Mouse (Mus musculus): ENCODE measurements around the gene Prkci. TPM values are rescaled to one million over a fixed set of nuclear protein-coding genes. Genes with fewer than 3 reads are reported as not detected.

The Prkci gene
- total and polyA plus RNA-seq, 2 experiments, result 4.4 to 11.6 TPM

DNA sequence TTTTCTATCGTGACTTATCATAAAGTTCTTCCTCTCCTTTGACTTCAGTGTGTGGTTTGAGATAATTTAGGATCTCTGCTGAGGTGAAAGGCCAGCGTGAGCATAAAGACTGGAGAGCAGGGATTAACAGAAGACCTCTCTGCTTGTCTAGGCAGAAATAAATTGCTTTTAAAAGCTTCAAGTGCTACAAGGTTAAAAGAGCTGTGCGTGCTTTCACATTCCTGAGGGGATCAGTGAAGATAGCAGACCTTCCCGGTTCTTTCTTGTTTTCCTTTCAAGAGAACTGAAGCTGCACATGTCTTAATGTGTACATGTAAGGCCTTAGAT, 1.1 kb downstream of the Prkci start:
- Histone ChIP-seq H3K79me2 (ENCODE audit: control insufficient read depth, insufficient read depth, low read length) (peaks cover 17% of the 10 kb centered on the region; the same call in 1 of the 2 replicates), H3K9ac (ENCODE audit: low read depth, low read length) (no peak overlapping the region), H3K4me3 (ENCODE audit: insufficient read depth, low read depth, low read length) (peak overlapping the region; percentile 85; the same call in 1 of the 2 replicates), H3K27ac (replicated peaks; ENCODE audit: insufficient read depth, low read depth, low read length) (no peak overlapping the region), H3K4me1 (ENCODE audit: control insufficient read depth, insufficient read depth, low read length) (peaks cover 12% of the 10 kb centered on the region), H3K36me3 (ENCODE audit: control insufficient read depth, insufficient read depth, low read length) (no peaks in the 10 kb centered on the region), H3K27me3 (ENCODE audit: control insufficient read depth, insufficient read depth, low read length) (no peaks in the 10 kb centered on the region)
- no peak for DNase-seq (ENCODE audit: extremely low read depth, low read depth, low spot score)
- WGBS, result 6% methylated on average over 4 of the region's 4 CpGs
- TF ChIP-seq POLR2A (IDR thresholded peaks at IDR 0.05; ENCODE audit: extremely low read depth, insufficient read depth, low read length) (no peak), CTCF (IDR thresholded peaks at IDR 0.05; ENCODE audit: low read depth, low read length) (no peak)

DNA sequence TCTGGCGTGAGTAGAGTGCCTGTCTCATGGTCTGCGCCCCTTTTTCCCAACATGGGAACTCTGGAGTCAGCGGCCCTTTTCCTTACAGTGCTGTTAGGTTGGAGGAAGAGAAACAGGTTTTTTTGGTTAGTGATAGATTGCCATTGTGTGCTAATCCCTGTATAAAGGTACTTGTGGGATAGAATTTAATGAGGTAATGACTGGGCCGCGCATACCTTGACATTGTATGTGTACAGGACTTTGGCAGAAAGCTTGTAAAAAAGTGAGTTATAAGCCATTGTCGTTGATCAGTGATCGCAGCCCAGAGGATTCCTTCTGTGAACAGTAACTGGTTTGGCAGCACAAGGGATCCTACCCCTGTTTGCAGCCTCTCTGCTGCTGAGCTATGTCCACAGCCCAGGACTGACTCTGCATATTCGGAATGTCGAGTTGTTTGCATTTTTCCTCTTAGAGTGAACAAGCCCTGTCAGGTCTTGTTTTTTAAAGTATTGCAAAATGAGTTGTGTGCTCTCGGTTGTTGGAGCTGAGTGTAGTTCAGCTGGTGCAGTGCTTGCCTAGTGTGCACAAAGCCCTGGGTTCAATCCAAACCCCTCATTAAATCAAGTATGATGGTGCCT, 4.0 kb downstream of the Prkci start:
- no peaks in the 10 kb centered on the region for H3K36me3 ChIP-seq (ENCODE audit: control insufficient read depth, insufficient read depth, low read length)
- H3K27ac ChIP-seq (replicated peaks; ENCODE audit: insufficient read depth, low read depth, low read length), result peak overlapping the region; percentile 15
- no peaks in the 10 kb centered on the region for H3K27me3 ChIP-seq (ENCODE audit: control insufficient read depth, insufficient read depth, low read length)
- H3K4me1 ChIP-seq (ENCODE audit: control insufficient read depth, insufficient read depth, low read length), result peaks cover 12% of the 10 kb centered on the region
- peaks cover 33% of the 10 kb centered on the region for H3K79me2 ChIP-seq (ENCODE audit: control insufficient read depth, insufficient read depth, low read length)
- H3K9ac ChIP-seq (ENCODE audit: low read depth, low read length), result no peak overlapping the region
- H3K4me3 ChIP-seq (ENCODE audit: insufficient read depth, low read depth, low read length), result no peak overlapping the region
- TF ChIP-seq POLR2A (IDR thresholded peaks at IDR 0.05; ENCODE audit: extremely low read depth, insufficient read depth, low read length) (no peak), CTCF (IDR thresholded peaks at IDR 0.05; ENCODE audit: low read depth, low read length) (no peak)
- 38% methylated on average over 10 of the region's 10 CpGs for WGBS
- DNase-seq (ENCODE audit: extremely low read depth, low read depth, low spot score), result peak; percentile 77

DNA sequence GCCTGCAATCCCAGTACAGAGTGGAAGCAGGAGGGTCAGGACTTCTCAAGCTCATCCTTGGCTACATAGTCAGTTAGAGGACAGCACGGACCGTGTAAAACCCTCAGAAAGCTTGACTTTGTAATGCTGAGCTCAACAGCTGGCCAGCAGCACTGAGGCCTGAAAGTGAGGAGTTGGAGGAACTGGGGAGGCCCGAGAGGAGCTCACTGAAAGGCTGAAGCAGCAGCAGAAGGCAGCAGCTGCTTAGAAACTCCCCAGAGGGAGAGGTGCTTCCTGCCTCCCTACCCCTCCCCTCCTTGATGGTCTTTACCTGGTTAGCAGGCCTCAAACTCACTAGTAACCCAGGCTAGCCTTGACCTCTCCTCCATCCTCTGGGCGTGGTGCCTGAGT, 4.5 kb downstream of the Prkci start:
- Histone ChIP-seq H3K27ac (replicated peaks; ENCODE audit: insufficient read depth, low read depth, low read length) (0 out of 2 replicates have a peak overlapping the region, but pooled peaks have one; percentile 3), H3K4me1 (ENCODE audit: control insufficient read depth, insufficient read depth, low read length) (peaks cover 12% of the 10 kb centered on the region), H3K27me3 (ENCODE audit: control insufficient read depth, insufficient read depth, low read length) (no peaks in the 10 kb centered on the region), H3K79me2 (ENCODE audit: control insufficient read depth, insufficient read depth, low read length) (peaks cover 33% of the 10 kb centered on the region), H3K9ac (ENCODE audit: low read depth, low read length) (no peak overlapping the region), H3K36me3 (ENCODE audit: control insufficient read depth, insufficient read depth, low read length) (no peaks in the 10 kb centered on the region), H3K4me3 (ENCODE audit: insufficient read depth, low read depth, low read length) (no peak overlapping the region)
- WGBS, result 26% methylated on average over 4 of the region's 4 CpGs
- TF ChIP-seq CTCF (IDR thresholded peaks at IDR 0.05; ENCODE audit: low read depth, low read length) (no peak), POLR2A (IDR thresholded peaks at IDR 0.05; ENCODE audit: extremely low read depth, insufficient read depth, low read length) (no peak)
- DNase-seq (ENCODE audit: extremely low read depth, low read depth, low spot score), result no peak

DNA sequence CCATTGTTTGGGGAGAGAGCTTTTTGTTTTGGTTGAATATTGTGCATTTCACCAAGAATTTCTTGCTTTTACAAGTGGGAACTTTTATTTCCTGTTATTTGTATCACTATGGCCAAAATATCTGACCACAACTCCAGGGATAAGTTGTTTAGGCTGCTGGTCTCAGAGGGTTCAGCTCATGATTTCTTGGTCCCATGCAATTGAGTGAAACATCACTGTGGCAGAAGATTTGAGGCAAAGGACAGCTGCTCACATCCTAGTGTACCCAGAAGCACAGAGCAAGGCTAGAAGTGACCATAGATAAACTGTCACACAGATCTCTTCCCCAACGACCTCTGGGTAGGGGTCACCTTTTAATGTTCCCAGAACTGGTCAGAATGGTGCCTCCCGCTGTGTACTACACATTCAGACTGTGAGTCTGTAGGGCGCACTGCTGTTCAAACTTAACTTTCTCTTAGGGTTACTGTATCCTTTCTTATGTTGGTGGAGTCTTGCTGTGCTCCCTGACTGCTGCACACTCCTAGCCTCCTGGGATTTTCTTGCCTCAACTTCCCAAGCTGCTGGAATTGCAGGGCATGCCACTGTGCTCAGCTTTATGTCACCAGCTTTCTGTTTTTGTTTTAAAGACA, 5.6 kb downstream of the Prkci start:
- 68% methylated on average over 3 of the region's 3 CpGs for WGBS

DNA sequence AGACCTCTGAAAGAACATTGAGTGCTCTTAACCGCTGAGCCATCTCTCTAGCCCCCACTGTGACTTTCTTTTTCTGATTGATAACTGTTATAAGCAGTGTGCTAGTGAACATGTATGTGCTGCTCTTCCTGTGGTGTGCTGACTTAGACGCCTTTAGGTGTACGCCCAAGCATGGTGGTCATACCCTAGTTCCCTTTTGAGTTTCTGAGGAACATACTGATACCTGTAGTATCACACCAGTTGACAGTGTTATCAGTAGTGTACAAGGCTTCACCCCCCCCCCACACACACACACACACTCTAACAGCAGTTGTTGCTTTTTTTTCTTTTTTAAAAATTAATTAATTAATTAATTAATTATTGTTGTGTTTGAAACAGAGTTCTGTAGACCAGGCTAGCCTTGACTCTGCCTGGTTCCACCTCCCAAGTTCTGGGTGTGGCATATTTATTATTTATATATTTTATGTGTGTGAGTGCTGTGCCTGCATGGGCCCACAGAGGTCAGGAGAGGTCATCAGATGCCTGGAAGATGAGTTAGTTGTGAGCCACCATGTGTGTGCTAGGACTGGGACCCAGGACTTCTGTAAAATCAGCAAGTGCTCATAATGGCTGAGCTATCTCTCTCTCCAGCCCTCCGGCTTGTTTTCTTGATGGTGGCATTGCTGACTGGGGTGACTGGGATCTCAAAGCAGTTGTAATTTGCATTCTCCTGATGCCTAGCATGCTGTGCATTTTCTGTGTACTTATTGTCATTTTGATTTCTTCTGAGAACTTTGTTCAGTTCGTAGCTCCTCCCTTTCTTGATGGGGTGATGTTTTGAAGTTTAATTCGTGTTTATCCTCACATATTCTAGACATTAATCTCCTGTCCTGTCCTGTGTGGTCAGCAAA, 9.0 kb downstream of the Prkci start:
- Histone ChIP-seq H3K36me3 (ENCODE audit: control insufficient read depth, insufficient read depth, low read length) (no peaks in the 10 kb centered on the region), H3K4me1 (ENCODE audit: control insufficient read depth, insufficient read depth, low read length) (peaks cover 10% of the 10 kb centered on the region), H3K27me3 (ENCODE audit: control insufficient read depth, insufficient read depth, low read length) (no peaks in the 10 kb centered on the region), H3K79me2 (ENCODE audit: control insufficient read depth, insufficient read depth, low read length) (peaks cover 38% of the 10 kb centered on the region), H3K27ac (replicated peaks; ENCODE audit: insufficient read depth, low read depth, low read length) (no peak overlapping the region), H3K9ac (ENCODE audit: low read depth, low read length) (no peak overlapping the region), H3K4me3 (ENCODE audit: insufficient read depth, low read depth, low read length) (no peak overlapping the region)
- 85% methylated on average over 6 of the region's 6 CpGs for WGBS
- no peak for DNase-seq (ENCODE audit: extremely low read depth, low read depth, low spot score)
- TF ChIP-seq POLR2A (IDR thresholded peaks at IDR 0.05; ENCODE audit: extremely low read depth, insufficient read depth, low read length), result no peak
- no peak for TF ChIP-seq CTCF (IDR thresholded peaks at IDR 0.05; ENCODE audit: low read depth, low read length)

More for the DNA sequence above, 5.6 kb downstream of the Prkci start:
- Histone ChIP-seq H3K4me3 (ENCODE audit: insufficient read depth, low read depth, low read length) (no peak overlapping the region), H3K9ac (ENCODE audit: low read depth, low read length) (no peak overlapping the region), H3K79me2 (ENCODE audit: control insufficient read depth, insufficient read depth, low read length) (peaks cover 32% of the 10 kb centered on the region), H3K27ac (replicated peaks; ENCODE audit: insufficient read depth, low read depth, low read length) (no peak overlapping the region), H3K36me3 (ENCODE audit: control insufficient read depth, insufficient read depth, low read length) (no peaks in the 10 kb centered on the region), H3K4me1 (ENCODE audit: control insufficient read depth, insufficient read depth, low read length) (peaks cover 12% of the 10 kb centered on the region), H3K27me3 (ENCODE audit: control insufficient read depth, insufficient read depth, low read length) (no peaks in the 10 kb centered on the region)
- TF ChIP-seq CTCF (IDR thresholded peaks at IDR 0.05; ENCODE audit: low read depth, low read length) (no peak), POLR2A (IDR thresholded peaks at IDR 0.05; ENCODE audit: extremely low read depth, insufficient read depth, low read length) (no peak)
- no peak for DNase-seq (ENCODE audit: extremely low read depth, low read depth, low spot score)

Data from liver, adult 2 months (tissue).